Mouse (Mus musculus) hindbrain, embryonic 16.5 days (tissue): ENCODE measurements at regions not wholly inside any gene's neighbourhood (a gene's known extent, or its start where the extent isn't known, plus 50 kb on each side); places are given as distances from the start of the nearest gene placed in this dataset.

Experiments used
- ATAC-seq: fragments of 200-750 bp; cut with Nextera tagmentation; 2 replicates; pipeline ENCODE4 v1.8.0; 2017; ENCODE audit warnings: moderate TSS enrichment, moderate library complexity
- H3K27ac ChIP-seq: fragments of 300-500 bp; sonication (generic); 2 replicates; pipeline ENCODE4 v1.5.1; 2014; ENCODE audit warnings: low read depth, mild to moderate bottlenecking, control low read depth, low read length, moderate library complexity
- H3K27me3 ChIP-seq: fragments of 300-500 bp; sonication (generic); replicated peaks from 2 replicates; pipeline ENCODE4 v1.6.1; 2014; ENCODE audit warnings: low read length; ENCODE audit not compliant: control insufficient read depth, insufficient read depth
- H3K36me3 ChIP-seq: fragments of 300-500 bp; sonication (generic); 2 replicates; pipeline ENCODE4 v1.6.1; 2014; ENCODE audit warnings: mild to moderate bottlenecking, low read length, moderate library complexity, mixed read lengths; ENCODE audit not compliant: control insufficient read depth, insufficient read depth
- H3K4me1 ChIP-seq: fragments of 300-500 bp; sonication (generic); 2 replicates; pipeline ENCODE4 v1.6.1; 2014; ENCODE audit warnings: low read depth, low read length; ENCODE audit not compliant: control insufficient read depth, insufficient read depth
- H3K4me2 ChIP-seq: fragments of 300-500 bp; sonication (generic); 2 replicates; pipeline ENCODE4 v1.6.1; 2014; ENCODE audit warnings: mild to moderate bottlenecking, low read length, control low read depth, moderate library complexity
- H3K4me3 ChIP-seq: fragments of 300-500 bp; sonication (generic); 2 replicates; pipeline ENCODE4 v1.5.1; 2014; ENCODE audit warnings: mild to moderate bottlenecking, low read length, control low read depth, moderate library complexity
- H3K9ac ChIP-seq: fragments of 300-500 bp; sonication (generic); 2 replicates; pipeline ENCODE4 v1.6.1; 2014; ENCODE audit warnings: low read depth, mild to moderate bottlenecking, control low read depth, low read length, moderate library complexity
- H3K9me3 ChIP-seq: fragments of 300-500 bp; sonication (generic); 2 replicates; pipeline ENCODE4 v1.6.1; 2014; ENCODE audit warnings: mild to moderate bottlenecking, low read length, moderate library complexity; ENCODE audit not compliant: control insufficient read depth
- WGBS: fragments of 180-500 bp; shearing (Covaris S2); extraction: QIAGEN DNeasy Blood & Tissue Kit; methylation state at CpG from one replicate; pipeline ENCODE4 v1.1.7; 2014; 5-methylcytosine and 5-hydroxymethylcytosine counted together

DNA sequence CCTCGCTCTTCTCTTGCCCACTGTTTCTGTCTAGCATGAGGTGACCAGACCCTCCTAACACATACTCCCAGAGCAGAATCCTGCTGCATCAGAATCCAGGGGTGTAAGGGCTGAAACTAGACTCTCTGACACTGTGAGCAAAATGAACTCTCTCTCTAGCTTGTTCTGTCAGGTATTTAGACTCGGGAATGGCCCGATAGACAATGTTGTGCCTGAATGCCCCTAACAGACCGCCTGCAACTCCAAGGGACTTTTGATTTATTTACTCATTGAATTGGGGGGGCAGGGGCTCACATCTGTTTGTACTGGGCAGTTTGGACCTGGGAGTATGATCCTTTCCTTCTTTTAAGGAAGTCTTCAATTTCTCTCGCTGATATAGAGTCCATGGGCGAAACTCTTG lies 469.3 kb upstream of the Trpc7 start:
- no peaks in the 10 kb centered on the region for H3K27me3 ChIP-seq
- H3K4me2 ChIP-seq = no peak overlapping the region
- 90% methylated on average over 6 of the region's 6 CpGs for WGBS
- ATAC-seq = no peak
- no peak overlapping the region for H3K9ac ChIP-seq
- H3K36me3 ChIP-seq = no peaks in the 10 kb centered on the region
- H3K9me3 ChIP-seq = no peaks in the 10 kb centered on the region
- H3K27ac ChIP-seq = no peak overlapping the region
- H3K4me1 ChIP-seq = 0 out of 2 replicates have a peak, but pooled peaks cover 2% of the 10 kb centered on the region
- H3K4me3 ChIP-seq = no peak overlapping the region

DNA sequence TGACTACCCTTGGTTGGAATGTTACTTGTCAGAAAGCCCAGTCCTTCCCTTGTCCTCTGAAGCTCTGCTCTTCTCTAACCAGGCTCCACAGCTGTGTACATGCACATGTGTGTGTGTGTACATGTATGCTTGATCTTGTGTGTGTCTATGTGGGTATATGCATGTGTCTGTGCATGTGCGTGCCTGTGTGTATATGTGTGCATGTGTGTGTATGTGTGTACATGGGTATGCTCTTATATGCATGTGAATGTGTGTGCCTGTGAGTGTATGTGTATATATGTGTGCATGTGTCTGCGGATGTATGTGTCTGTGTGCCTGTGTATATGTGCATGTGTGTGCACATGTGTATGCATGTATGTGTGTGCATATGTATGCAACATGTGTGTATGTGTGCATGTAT lies 468.6 kb upstream of the Trpc7 start:
- ATAC-seq = no peak
- WGBS = 98% methylated on average over 2 of the region's 2 CpGs
- Histone ChIP-seq H3K27me3 (no peaks in the 10 kb centered on the region), H3K4me2 (no peak overlapping the region), H3K4me1 (0 out of 2 replicates have a peak, but pooled peaks cover 2% of the 10 kb centered on the region), H3K36me3 (no peaks in the 10 kb centered on the region), H3K9ac (no peak overlapping the region), H3K9me3 (no peaks in the 10 kb centered on the region), H3K27ac (no peak overlapping the region), H3K4me3 (no peak overlapping the region)

DNA sequence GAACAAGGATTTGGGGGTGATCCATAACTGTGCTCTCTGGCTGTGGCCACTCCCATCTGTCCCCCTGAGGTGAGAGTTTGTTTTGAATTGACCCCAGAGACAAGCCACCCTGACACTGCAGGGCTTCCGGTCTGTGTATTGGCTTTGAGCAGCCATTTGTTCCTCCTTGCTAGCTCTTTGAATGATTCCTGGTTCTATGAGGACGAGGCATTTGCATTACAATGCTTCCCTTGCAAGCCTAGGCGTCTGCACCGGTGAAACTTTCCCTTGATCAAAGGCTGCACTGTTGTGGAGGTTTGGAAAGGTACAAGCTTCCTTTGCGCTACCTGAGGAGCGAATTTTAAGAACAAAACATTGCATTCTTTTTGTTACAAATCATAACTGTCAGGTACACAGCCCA lies 466.8 kb upstream of the Trpc7 start:
- no peak overlapping the region for H3K4me3 ChIP-seq
- 0 out of 2 replicates have a peak, but pooled peaks cover 2% of the 10 kb centered on the region for H3K4me1 ChIP-seq
- no peak for ATAC-seq
- H3K27me3 ChIP-seq = no peaks in the 10 kb centered on the region
- WGBS = 7% methylated on average over 6 of the region's 6 CpGs
- H3K4me2 ChIP-seq = no peak overlapping the region
- no peaks in the 10 kb centered on the region for H3K9me3 ChIP-seq
- no peak overlapping the region for H3K27ac ChIP-seq
- H3K36me3 ChIP-seq = no peaks in the 10 kb centered on the region
- no peak overlapping the region for H3K9ac ChIP-seq

DNA sequence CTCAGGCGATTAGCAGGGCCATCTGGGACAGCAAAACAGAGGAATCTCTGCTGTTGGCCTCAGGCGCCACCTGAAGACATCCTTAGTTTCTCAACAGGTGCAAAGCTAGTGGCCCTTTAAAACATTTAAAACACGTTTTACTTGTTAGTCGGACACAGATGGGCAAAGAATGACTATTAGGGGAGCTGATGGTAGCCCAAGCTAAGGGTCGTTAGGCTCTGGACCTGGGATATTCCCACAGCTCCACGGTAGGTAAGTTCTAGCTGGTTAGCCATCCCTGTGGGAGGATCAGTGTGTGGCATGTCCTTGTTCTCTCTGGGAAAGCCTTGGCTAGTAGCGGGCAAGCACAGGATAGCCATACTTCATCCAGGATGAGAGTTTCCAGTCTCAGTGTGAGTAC lies 465.5 kb upstream of the Trpc7 start:
- ATAC-seq = no peak
- Histone ChIP-seq H3K9ac (no peak overlapping the region), H3K27me3 (no peaks in the 10 kb centered on the region), H3K4me3 (no peak overlapping the region), H3K4me2 (no peak overlapping the region), H3K4me1 (0 out of 2 replicates have a peak, but pooled peaks cover 2% of the 10 kb centered on the region), H3K27ac (no peak overlapping the region), H3K36me3 (no peaks in the 10 kb centered on the region), H3K9me3 (no peaks in the 10 kb centered on the region)
- 86% methylated on average over 7 of the region's 7 CpGs for WGBS

DNA sequence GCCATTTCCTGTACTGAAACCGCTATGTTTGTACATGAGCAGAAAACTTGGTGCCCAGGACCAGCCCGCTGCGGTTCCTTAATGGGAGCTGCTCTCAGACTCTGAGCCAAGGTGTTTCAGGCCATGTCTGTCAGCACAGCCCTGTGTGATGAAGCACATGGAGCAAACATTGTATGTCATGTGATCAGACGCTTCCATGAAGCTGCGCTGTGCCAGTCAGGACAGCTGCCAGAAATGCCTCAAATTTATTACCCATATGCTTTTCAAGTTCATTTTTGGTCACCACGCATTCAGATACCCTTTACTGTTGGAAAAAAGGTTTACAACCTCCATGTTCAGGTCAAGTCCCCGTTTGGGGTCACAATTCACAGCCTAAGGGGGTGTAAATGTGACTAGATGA lies 458.8 kb upstream of the Trpc7 start:
- no peak overlapping the region for H3K9ac ChIP-seq
- H3K27ac ChIP-seq = no peak overlapping the region
- H3K9me3 ChIP-seq = peaks cover 3% of the 10 kb centered on the region; the same call in 1 of the 2 replicates
- no peaks in the 10 kb centered on the region for H3K36me3 ChIP-seq
- 80% methylated on average over 7 of the region's 7 CpGs for WGBS
- H3K27me3 ChIP-seq = no peaks in the 10 kb centered on the region
- ATAC-seq = no peak
- H3K4me1 ChIP-seq = no peaks in the 10 kb centered on the region
- no peak overlapping the region for H3K4me3 ChIP-seq
- H3K4me2 ChIP-seq = no peak overlapping the region

DNA sequence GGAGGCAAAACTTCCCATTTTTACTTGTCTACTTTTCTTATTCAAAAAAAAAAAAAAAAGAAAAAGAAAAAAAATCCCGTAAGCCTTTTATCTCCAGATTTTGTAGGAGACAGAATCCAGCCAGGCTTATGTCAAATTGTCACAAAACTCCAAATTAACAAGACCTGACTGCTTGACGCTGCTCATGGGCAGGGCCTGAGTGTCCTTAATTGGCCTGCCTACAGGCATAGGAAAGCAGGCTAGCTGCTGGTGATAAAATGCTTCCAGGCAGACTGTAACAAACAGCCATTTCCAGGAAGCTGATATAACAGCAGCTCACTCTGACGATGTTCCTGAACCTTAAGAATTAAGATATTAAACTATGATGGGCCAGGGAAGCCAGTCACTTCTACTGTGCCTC lies 458.2 kb upstream of the Trpc7 start:
- H3K4me2 ChIP-seq = no peak overlapping the region
- 67% methylated on average over 3 of the region's 3 CpGs for WGBS
- H3K4me1 ChIP-seq = no peaks in the 10 kb centered on the region
- no peak overlapping the region for H3K9ac ChIP-seq
- no peak overlapping the region for H3K4me3 ChIP-seq
- no peaks in the 10 kb centered on the region for H3K36me3 ChIP-seq
- peaks cover 3% of the 10 kb centered on the region; the same call in 1 of the 2 replicates for H3K9me3 ChIP-seq
- H3K27me3 ChIP-seq = no peaks in the 10 kb centered on the region
- no peak overlapping the region for H3K27ac ChIP-seq
- ATAC-seq = no peak

DNA sequence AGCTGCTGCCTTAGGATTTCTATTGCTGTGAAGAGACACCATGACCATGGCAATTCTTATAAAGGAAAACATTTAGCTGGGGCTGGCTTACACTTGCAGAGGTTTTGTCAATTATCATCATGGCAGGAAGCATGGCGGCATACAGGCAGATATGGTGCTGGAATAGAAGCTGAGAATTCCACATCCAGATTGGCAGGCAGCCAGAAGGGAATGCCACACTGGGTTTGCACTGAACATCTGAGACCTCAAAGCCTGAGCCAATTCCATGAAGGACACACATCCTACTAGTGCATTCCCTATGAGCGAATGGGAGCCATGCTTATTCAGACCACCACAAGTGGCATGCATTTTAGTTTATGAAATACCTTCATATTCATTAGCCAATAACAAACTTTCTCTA lies 455.0 kb upstream of the Trpc7 start:
- peaks cover 3% of the 10 kb centered on the region; the same call in 1 of the 2 replicates for H3K9me3 ChIP-seq
- H3K36me3 ChIP-seq = no peaks in the 10 kb centered on the region
- H3K4me3 ChIP-seq = no peak overlapping the region
- ATAC-seq = no peak
- no peak overlapping the region for H3K27ac ChIP-seq
- no peak overlapping the region for H3K9ac ChIP-seq
- 76% methylated on average over 2 of the region's 2 CpGs for WGBS
- no peaks in the 10 kb centered on the region for H3K27me3 ChIP-seq
- no peak overlapping the region for H3K4me2 ChIP-seq
- H3K4me1 ChIP-seq = no peaks in the 10 kb centered on the region

DNA sequence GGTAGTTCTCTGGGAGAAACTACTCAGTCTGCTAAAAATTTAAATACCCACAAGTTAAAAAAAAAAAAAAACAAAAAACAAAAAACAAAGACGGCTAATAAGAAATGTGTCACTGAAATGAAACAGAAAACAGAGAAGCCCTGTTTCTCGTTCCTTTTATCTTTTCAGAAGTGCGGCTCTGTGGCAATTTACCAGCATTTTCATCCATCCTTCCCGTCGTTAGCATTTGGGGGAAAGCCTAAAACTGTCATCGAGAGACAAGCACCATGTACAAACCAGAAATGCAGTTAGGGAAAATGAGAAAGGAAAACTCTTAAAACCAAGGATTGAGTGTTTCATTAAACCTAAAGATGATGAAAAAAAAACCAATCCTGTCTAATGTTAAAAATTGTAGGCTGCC lies 442.9 kb upstream of the Trpc7 start:
- Histone ChIP-seq H3K9ac (no peak overlapping the region), H3K27ac (no peak overlapping the region), H3K4me2 (no peak overlapping the region), H3K4me3 (no peak overlapping the region), H3K4me1 (peaks cover 2% of the 10 kb centered on the region; the same call in 1 of the 2 replicates), H3K27me3 (no peaks in the 10 kb centered on the region), H3K36me3 (no peaks in the 10 kb centered on the region), H3K9me3 (no peaks in the 10 kb centered on the region)
- ATAC-seq = no peak
- 63% methylated on average over 6 of the region's 6 CpGs for WGBS

DNA sequence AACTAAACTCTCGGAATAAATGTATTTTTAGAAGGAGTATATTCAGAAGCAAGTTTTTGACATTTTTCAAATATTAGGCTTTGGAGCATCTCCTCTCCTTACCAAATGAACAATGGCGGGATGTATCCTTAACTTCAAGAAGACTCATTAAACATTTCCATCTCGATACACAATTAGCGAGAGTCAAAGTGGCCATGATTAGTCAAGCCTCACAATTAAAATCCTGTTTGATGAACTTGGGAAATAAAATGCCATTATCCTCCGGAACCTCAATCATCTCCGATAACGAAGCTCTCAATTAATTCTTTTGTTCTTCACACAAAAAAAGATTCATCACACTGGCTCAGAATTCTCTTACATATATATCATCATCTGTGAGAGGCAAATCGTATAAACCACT lies 440.8 kb upstream of the Trpc7 start:
- Histone ChIP-seq H3K4me3 (no peak overlapping the region), H3K4me1 (peaks cover 2% of the 10 kb centered on the region; the same call in 1 of the 2 replicates), H3K27me3 (no peaks in the 10 kb centered on the region), H3K9me3 (no peaks in the 10 kb centered on the region), H3K4me2 (no peak overlapping the region), H3K36me3 (no peaks in the 10 kb centered on the region), H3K9ac (no peak overlapping the region), H3K27ac (no peak overlapping the region)
- WGBS = 78% methylated on average over 8 of the region's 8 CpGs
- ATAC-seq = no peak

DNA sequence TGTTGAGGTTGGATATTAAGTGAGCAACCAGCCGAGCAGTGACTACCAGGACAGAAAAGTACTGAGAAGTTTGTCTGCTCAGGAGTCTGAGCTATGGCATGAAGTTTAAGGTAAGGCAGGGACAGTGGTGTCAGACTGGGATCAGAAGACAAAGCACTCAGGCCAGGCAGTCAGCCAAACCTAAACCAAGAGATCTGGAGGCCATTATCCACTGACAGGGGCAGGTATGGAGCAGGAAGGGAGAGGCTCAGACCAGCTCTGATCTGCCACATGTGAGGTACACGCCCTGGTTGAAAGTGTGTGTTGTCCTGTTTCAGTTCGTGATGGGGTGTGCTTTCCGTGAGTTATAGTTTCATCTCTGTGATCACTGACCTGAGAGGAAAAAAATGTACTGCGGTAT lies 437.2 kb upstream of the Trpc7 start:
- no peak overlapping the region for H3K4me3 ChIP-seq
- no peak overlapping the region for H3K27ac ChIP-seq
- no peaks in the 10 kb centered on the region for H3K4me1 ChIP-seq
- H3K36me3 ChIP-seq = no peaks in the 10 kb centered on the region
- no peak for ATAC-seq
- H3K4me2 ChIP-seq = no peak overlapping the region
- H3K9me3 ChIP-seq = no peaks in the 10 kb centered on the region
- 90% methylated on average over 5 of the region's 5 CpGs for WGBS
- H3K9ac ChIP-seq = no peak overlapping the region
- no peaks in the 10 kb centered on the region for H3K27me3 ChIP-seq
